Mouse (Mus musculus): ENCODE measurements around the gene Arfrp1.

Gene Arfrp1

GRCm38 (mm10) chr2:181364860-181365596, at the start of gene Arfrp1, which contains the start of gene Zgpat:
Arfrp1 (minus strand) TSS chr2:181365404.
Zgpat (plus strand) TSS chr2:181364928.
- peak; percentile 68 to 75 for DNase-seq (ENCODE audit: low read depth in 1 of 2, low spot score in 2 of 2)

- no peak for DNase-seq (ENCODE audit: low read depth in 1 of 2, low spot score in 2 of 2)
These were observed 47.9 kb upstream of the Arfrp1 start for GRCm38 (mm10) chr2:181413141-181413540.

DNA sequence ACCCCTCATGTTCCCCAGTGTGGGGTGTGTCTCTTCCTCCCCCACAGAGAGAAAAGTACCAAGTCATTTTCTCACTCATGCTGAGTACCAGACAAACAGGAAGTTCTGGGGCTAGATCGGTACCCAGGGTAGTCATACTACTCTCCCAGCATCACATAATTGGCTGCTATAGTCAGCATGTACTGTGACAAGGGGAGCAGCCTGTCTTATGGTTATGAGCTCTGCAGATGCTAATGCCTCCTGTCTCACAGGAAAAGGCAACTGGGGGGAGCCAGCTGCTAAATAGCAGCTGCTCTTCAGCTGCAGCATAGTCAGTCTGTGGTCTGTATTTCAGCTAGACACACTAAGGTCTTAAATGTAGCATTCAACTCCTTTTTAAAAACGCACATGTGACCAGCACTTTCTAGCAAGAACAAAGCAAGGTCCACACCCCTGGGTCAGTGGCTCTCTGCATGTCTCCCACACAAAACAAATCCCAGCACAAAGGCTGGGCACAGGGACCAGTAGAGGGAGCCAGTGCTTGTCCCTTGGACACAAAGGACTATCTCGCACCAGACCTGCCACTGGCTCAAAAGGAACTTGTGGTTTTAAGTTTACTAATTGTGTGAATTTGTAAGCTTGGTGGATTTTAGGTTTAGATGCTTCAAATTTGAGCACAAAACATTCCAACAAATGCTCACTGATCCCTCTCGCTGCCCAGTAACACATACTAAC, 45.7 kb upstream of the Arfrp1 start:
- DNase-seq (ENCODE audit: low read depth in 1 of 2, low spot score in 2 of 2), result peak; percentile 27 to 49

DNA sequence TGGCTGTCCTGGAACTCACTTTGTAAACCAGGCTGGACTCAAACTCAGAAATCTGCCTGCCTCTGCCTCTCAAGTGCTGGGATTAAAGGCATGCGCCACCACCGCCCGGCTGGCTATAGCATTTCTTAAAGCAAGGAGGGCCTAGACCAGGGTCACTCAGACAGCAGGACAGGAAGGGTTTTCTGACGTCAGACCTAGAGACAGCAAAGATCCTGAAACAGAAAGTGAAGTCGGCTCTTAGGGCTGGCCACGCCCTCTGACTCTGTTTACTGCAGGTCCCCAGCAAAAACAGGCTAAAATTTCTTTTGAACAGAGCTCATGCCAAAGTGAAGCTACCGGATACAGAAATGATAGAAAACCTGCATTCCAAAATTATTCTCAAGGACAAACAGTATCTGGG, 44.4 kb upstream of the Arfrp1 start:
- no peak for DNase-seq (ENCODE audit: low read depth in 1 of 2, low spot score in 2 of 2)

DNA sequence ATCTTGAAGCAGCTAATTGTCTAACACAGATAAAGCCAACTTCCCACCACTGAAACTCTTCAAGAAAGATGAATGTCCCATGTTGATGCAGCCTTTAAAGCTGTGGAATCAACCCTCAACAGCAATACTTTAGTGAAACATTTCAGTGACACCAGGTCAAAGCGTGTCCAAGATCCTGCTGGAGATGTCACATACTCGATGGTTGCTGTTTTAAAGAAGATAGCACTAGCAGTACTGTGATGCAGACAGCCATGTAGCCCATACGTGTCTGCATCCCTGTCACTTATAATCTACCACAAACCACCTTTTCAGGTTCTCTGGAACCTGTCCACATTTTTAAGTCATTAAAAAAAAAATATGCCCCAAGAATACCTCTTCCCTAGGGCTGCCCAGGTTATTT, 38.5 kb upstream of the Arfrp1 start:
- no peak for DNase-seq (ENCODE audit: low read depth in 1 of 2, low spot score in 2 of 2)

- DNase-seq (ENCODE audit: low read depth in 1 of 2, low spot score in 2 of 2), result no peak
These were observed 36.3 kb upstream of the Arfrp1 start for GRCm38 (mm10) chr2:181401497-181401896.

- DNase-seq (ENCODE audit: low read depth in 1 of 2, low spot score in 2 of 2), result no peak
These were observed 32.1 kb upstream of the Arfrp1 start for GRCm38 (mm10) chr2:181397207-181397761.

DNA sequence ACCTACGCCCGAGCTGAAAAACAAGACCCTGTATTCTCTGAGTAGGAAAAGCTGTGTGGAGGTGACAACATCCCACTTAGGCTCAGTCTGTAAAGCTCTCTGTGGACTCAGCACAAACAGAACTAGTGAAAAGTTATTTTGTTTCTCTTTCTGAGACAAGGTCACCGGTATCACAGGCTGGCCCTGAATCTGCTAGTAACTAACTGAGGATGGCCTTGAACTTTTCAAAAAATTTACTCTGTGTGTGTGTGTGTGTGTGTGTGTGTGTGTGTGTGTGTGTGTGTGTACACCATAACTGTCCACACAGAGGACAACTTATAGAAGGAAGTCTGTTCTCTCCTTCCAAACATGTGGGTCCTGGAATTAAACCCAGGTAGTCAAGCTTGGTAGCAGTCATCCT, 28.9 kb upstream of the Arfrp1 start:
- DNase-seq (ENCODE audit: low read depth in 1 of 2, low spot score in 2 of 2), result no peak

DNA sequence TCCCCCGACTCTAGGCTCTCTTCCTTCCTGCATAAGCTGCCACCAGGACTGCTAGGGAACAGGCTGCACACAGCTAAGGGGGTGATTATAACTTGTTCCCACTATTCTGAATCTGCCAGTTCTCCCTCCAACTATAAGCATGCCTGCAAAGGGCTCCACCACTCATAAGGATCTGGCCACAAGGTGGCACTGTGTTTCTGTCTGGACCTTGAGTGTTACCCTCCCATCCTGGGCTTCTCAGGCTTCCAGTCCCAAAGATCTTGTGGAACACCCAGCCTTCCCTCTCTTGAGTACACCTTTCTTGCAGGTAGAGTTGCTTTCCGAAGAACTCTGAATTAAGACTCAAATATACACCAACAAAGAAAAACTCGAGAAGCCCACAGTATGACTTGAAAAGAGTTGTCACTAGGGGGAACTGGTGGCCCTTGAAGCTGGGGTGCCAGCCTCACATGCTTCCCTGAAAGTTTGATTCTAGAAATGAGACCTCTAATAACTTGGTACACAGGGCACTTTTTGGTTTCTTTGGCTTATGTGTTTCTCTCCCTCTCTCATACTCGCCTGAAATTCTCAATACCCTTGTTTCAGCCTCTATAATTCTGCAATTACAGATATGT, 27.5 kb upstream of the Arfrp1 start:
- peak; percentile 33 to 64 for DNase-seq (ENCODE audit: low read depth in 1 of 2, low spot score in 2 of 2)

DNA sequence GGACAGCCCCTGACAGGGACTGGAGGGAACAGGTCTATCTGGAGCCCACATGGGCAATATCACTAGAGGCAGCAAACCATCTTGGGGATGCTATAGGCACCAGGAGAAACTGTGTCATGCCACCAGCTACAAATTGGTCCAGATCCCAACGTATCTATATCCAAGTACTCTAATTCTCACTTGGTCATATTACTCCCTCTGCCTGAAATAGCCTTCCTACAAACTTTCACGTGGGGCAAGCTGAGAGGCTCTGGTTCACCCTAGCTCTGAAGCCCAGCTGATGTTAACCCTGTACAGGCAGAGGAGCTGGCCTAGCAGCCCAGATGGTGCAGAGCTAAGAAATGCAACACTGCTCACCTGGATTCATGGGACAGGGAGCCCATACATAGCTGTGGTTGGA, 26.3 kb upstream of the Arfrp1 start:
- DNase-seq (ENCODE audit: low read depth in 1 of 2, low spot score in 2 of 2), result no peak

DNA sequence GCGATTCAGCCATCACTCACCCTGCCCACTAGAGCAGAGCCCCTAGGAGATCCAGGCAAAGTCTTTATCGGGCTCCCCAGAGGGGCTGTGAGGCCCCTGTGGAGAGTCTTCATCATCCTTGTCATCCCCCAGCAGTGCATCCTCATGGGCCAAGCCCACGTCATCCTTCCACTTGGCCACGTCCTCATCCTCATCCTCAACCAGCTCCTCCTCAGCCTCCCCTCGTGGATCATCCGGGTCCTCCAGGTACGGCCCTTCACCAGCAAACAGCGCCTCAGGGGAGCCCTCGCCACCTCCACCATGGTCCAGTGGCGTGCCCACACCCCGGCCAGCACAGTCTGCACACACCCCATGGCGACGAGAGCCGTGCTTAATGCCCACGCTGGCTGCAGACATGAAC, 25.8 kb upstream of the Arfrp1 start:
- DNase-seq (ENCODE audit: low read depth in 1 of 2, low spot score in 2 of 2), result no peak

DNA sequence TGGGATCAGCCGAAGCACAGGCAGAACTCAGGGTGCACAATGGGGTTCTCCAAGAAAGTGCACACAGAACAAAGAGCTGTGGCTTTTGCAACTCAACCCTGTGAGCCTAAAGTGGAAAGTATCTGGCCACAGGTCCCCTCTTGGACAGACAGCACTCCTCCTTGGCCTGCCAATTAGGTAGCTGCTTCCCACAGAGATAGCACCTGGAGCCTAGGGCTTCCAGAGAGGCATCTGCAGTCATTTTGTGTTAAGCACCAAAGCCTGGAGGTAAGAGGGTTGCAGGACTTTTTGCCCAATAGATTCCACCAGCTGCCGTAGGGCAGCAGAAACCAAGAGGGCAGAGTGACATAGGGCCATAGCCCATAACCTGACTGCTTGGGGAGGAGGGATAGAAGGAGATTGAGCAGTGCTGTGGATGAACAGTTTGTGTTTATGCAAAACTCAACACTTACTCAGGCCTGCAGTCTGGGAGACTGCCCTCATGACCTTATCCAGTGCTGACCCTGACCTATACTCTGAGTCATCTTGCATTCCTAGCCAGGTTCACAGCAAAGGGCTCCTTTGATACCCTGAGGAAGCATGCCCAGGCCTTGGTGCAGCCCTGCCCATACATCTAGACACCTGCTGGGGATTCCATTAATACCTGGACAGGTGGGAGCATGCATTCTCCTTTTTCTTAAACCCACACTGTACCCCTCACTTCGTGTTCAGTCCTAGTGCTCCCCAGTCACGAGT, 25.1 kb upstream of the Arfrp1 start:
- DNase-seq (ENCODE audit: low read depth in 1 of 2, low spot score in 2 of 2), result no peak

DNA sequence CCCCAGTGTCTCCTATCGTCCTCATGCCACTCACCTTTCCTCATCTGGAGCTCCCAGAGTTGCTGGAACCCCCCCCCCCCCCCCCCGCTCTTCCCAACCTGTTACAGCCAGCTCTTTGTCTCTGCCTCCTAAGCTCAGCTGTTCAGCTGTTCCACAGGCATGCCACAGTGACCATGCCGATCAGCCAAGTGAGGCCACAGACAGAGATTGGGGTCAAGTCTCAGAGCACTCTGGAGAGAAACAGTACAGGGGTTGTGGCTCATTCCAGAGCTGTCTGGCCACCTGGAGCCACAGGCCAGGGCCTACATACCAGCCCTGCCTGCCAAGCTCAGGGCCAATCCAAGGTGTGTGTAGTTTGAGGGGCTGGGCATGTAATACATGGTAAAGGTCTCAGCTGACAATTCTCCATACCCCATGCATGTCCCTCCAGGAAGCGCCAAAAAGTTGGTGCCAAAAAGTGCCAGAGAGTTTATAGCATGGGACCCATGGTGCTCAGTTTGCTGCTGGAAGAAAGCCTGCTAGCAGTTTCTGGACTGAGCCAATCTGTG, 21.5 kb upstream of the Arfrp1 start:
- no peak for DNase-seq (ENCODE audit: low read depth in 1 of 2, low spot score in 2 of 2)

GRCm38 (mm10) chr2:181385885-181386284, 20.7 kb upstream of the Arfrp1 start:
- no peak for DNase-seq (ENCODE audit: low read depth in 1 of 2, low spot score in 2 of 2)

GRCm38 (mm10) chr2:181384919-181385391, 19.8 kb upstream of the Arfrp1 start:
- DNase-seq (ENCODE audit: low read depth in 1 of 2, low spot score in 2 of 2), result no peak

DNA sequence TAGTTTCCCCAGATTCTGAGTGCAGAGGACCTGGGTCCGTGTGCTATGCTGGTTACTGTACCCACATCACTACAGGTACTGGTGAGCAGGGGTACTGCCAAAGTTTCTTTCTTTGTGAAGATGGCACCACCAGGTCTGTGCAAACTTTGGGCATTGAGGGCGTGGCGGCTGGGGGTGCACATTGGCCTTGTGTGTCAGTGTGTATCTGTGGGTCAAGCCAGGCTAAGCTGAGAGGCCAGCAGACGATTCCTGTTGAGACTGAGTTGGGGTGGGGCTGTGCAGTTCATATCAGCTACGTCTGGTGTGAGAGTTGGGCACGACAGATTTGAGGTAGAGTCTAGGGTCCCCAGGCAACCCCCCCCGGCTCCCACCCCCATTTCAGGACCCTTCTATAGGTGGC, 19.3 kb upstream of the Arfrp1 start:
- no peak for DNase-seq (ENCODE audit: low read depth in 1 of 2, low spot score in 2 of 2)

DNA sequence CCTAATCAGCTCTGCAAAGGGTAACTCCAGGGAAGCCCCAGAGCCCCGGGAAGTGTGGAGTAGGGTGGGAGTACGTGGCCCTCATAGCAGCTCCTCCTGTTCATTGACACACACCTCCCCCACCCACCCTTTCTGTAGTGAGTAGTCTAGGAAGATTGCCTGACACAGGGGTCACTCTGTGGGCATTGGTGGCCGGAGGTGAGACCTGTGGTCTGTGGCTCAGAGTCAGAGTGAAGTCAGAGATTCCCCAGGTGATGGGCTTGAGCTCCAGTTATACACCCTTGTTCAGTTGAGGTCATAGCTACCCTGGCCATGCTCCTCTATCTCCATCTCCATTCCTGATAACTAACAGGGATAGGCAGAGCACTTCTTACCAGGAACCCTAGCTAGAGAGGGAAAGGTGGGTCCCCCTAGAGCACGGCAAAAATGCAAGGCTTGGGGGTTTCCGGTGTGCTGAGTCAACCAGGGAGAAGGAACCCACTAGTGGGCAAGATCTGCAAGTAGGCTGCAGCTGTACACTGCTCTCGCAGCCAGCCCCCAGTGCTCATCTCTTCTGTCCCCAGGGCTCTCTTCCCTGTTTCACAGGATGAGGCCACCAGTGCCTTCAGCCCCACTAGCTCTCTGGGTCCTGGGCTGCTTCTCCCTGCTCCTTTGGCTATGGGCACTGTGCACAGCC, 16.6 kb upstream of the Arfrp1 start:
- DNase-seq (ENCODE audit: low read depth in 1 of 2, low spot score in 2 of 2), result no peak

- no peak for DNase-seq (ENCODE audit: low read depth in 1 of 2, low spot score in 2 of 2)
These were observed 15.9 kb upstream of the Arfrp1 start for GRCm38 (mm10) chr2:181381107-181381506.

- DNase-seq (ENCODE audit: low read depth in 1 of 2, low spot score in 2 of 2), result no peak
These were observed 15.0 kb upstream of the Arfrp1 start for GRCm38 (mm10) chr2:181380251-181380650.

- no peak for DNase-seq (ENCODE audit: low read depth in 1 of 2, low spot score in 2 of 2)
These were observed 14.6 kb upstream of the Arfrp1 start, which contains the start of gene Lime1 for GRCm38 (mm10) chr2:181379778-181380177. Lime1 (plus strand) TSS chr2:181380078.

Data from monocyte, adult 2 months (primary cell).